Mouse (Mus musculus): ENCODE measurements around the gene Muc13. TPM values are rescaled to one million over a fixed set of nuclear protein-coding genes. Genes with fewer than 3 reads are reported as not detected.

Muc13 gene
- polyA plus RNA-seq, 1 experiment from 2014 or later = 3.2 TPM

GRCm38 (mm10) chr16:33795887-33796286 is 2.0 kb downstream of the Muc13 start:
- no peak overlapping the region for H3K9ac ChIP-seq (ENCODE audit: low read depth, low read length)
- peak overlapping the region; percentile 14; the same call in 1 of the 2 replicates for H3K27ac ChIP-seq (ENCODE audit: low read length)
- no peaks in the 10 kb centered on the region for H3K9me3 ChIP-seq (replicated peaks; ENCODE audit: control insufficient read depth, low read length)
- no peak overlapping the region for H3K4me3 ChIP-seq (ENCODE audit: low read depth, low read length)
- H3K4me2 ChIP-seq (ENCODE audit: low read depth, low read length) = 0 out of 2 replicates have a peak overlapping the region, but pooled peaks have one; percentile 13
- no peaks in the 10 kb centered on the region for H3K27me3 ChIP-seq (ENCODE audit: control insufficient read depth, insufficient read depth, low read depth, low read length)
- no peaks in the 10 kb centered on the region for H3K36me3 ChIP-seq (ENCODE audit: control insufficient read depth, insufficient read depth)
- WGBS (ENCODE audit: insufficient replicate concordance) = 21% methylated on average over 6 of the region's 6 CpGs
- no peak for ATAC-seq (ENCODE audit: low read depth)
- H3K4me1 ChIP-seq (ENCODE audit: control insufficient read depth, low read depth, low read length) = peaks cover 5% of the 10 kb centered on the region

GRCm38 (mm10) chr16:33796756-33797155 is 2.9 kb downstream of the Muc13 start:
- WGBS (ENCODE audit: insufficient replicate concordance) = 37% methylated on average over 3 of the region's 3 CpGs
- Histone ChIP-seq H3K9me3 (replicated peaks; ENCODE audit: control insufficient read depth, low read length) (no peaks in the 10 kb centered on the region), H3K36me3 (ENCODE audit: control insufficient read depth, insufficient read depth) (no peaks in the 10 kb centered on the region), H3K27ac (ENCODE audit: low read length) (no peak overlapping the region), H3K4me3 (ENCODE audit: low read depth, low read length) (no peak overlapping the region), H3K4me2 (ENCODE audit: low read depth, low read length) (no peak overlapping the region), H3K27me3 (ENCODE audit: control insufficient read depth, insufficient read depth, low read depth, low read length) (no peaks in the 10 kb centered on the region), H3K4me1 (ENCODE audit: control insufficient read depth, low read depth, low read length) (peaks cover 5% of the 10 kb centered on the region), H3K9ac (ENCODE audit: low read depth, low read length) (no peak overlapping the region)
- ATAC-seq (ENCODE audit: low read depth) = no peak

- H3K36me3 ChIP-seq (ENCODE audit: control insufficient read depth, insufficient read depth) = no peaks in the 10 kb centered on the region
- peaks cover 5% of the 10 kb centered on the region for H3K4me1 ChIP-seq (ENCODE audit: control insufficient read depth, low read depth, low read length)
- no peaks in the 10 kb centered on the region for H3K27me3 ChIP-seq (ENCODE audit: control insufficient read depth, insufficient read depth, low read depth, low read length)
- ATAC-seq (ENCODE audit: low read depth) = no peak
- H3K9ac ChIP-seq (ENCODE audit: low read depth, low read length) = no peak overlapping the region
- no peak overlapping the region for H3K4me3 ChIP-seq (ENCODE audit: low read depth, low read length)
- no peak overlapping the region for H3K27ac ChIP-seq (ENCODE audit: low read length)
- 28% methylated on average over 5 of the region's 5 CpGs for whole genome bisulfite sequencing (ENCODE audit: insufficient replicate concordance)
- no peaks in the 10 kb centered on the region for H3K9me3 ChIP-seq (replicated peaks; ENCODE audit: control insufficient read depth, low read length)
- no peak overlapping the region for H3K4me2 ChIP-seq (ENCODE audit: low read depth, low read length)
Observed at GRCm38 (mm10) chr16:33797860-33798259, 4.0 kb downstream of the Muc13 start.

- no peak overlapping the region for H3K27ac ChIP-seq (ENCODE audit: low read length)
- H3K9me3 ChIP-seq (replicated peaks; ENCODE audit: control insufficient read depth, low read length) = no peaks in the 10 kb centered on the region
- H3K36me3 ChIP-seq (ENCODE audit: control insufficient read depth, insufficient read depth) = no peaks in the 10 kb centered on the region
- H3K4me3 ChIP-seq (ENCODE audit: low read depth, low read length) = no peak overlapping the region
- H3K27me3 ChIP-seq (ENCODE audit: control insufficient read depth, insufficient read depth, low read depth, low read length) = no peaks in the 10 kb centered on the region
- 68% methylated on average over 3 of the region's 3 CpGs for WGBS (ENCODE audit: insufficient replicate concordance)
- H3K9ac ChIP-seq (ENCODE audit: low read depth, low read length) = no peak overlapping the region
- ATAC-seq (ENCODE audit: low read depth) = no peak
- H3K4me1 ChIP-seq (ENCODE audit: control insufficient read depth, low read depth, low read length) = no peaks in the 10 kb centered on the region
- no peak overlapping the region for H3K4me2 ChIP-seq (ENCODE audit: low read depth, low read length)
Observed at GRCm38 (mm10) chr16:33810002-33810401, 16.2 kb downstream of the Muc13 start.

GRCm38 (mm10) chr16:33818413-33819165 is 24.8 kb downstream of the Muc13 start:
- no peak overlapping the region for H3K4me3 ChIP-seq (ENCODE audit: low read depth, low read length)
- WGBS (ENCODE audit: insufficient replicate concordance) = 70% methylated on average over 7 of the region's 7 CpGs
- ATAC-seq (ENCODE audit: low read depth) = no peak
- no peak overlapping the region for H3K4me2 ChIP-seq (ENCODE audit: low read depth, low read length)
- H3K9me3 ChIP-seq (replicated peaks; ENCODE audit: control insufficient read depth, low read length) = no peaks in the 10 kb centered on the region
- no peaks in the 10 kb centered on the region for H3K27me3 ChIP-seq (ENCODE audit: control insufficient read depth, insufficient read depth, low read depth, low read length)
- no peaks in the 10 kb centered on the region for H3K36me3 ChIP-seq (ENCODE audit: control insufficient read depth, insufficient read depth)
- no peak overlapping the region for H3K27ac ChIP-seq (ENCODE audit: low read length)
- no peaks in the 10 kb centered on the region for H3K4me1 ChIP-seq (ENCODE audit: control insufficient read depth, low read depth, low read length)
- H3K9ac ChIP-seq (ENCODE audit: low read depth, low read length) = no peak overlapping the region

GRCm38 (mm10) chr16:33820269-33821178 is 26.7 kb downstream of the Muc13 start:
- no peak overlapping the region for H3K4me2 ChIP-seq (ENCODE audit: low read depth, low read length)
- H3K27me3 ChIP-seq (ENCODE audit: control insufficient read depth, insufficient read depth, low read depth, low read length) = no peaks in the 10 kb centered on the region
- no peaks in the 10 kb centered on the region for H3K4me1 ChIP-seq (ENCODE audit: control insufficient read depth, low read depth, low read length)
- no peak overlapping the region for H3K27ac ChIP-seq (ENCODE audit: low read length)
- H3K36me3 ChIP-seq (ENCODE audit: control insufficient read depth, insufficient read depth) = no peaks in the 10 kb centered on the region
- H3K9ac ChIP-seq (ENCODE audit: low read depth, low read length) = no peak overlapping the region
- WGBS (ENCODE audit: insufficient replicate concordance) = 18% methylated on average over 17 of the region's 17 CpGs
- no peak for ATAC-seq (ENCODE audit: low read depth)
- no peaks in the 10 kb centered on the region for H3K9me3 ChIP-seq (replicated peaks; ENCODE audit: control insufficient read depth, low read length)
- H3K4me3 ChIP-seq (ENCODE audit: low read depth, low read length) = no peak overlapping the region

DNA sequence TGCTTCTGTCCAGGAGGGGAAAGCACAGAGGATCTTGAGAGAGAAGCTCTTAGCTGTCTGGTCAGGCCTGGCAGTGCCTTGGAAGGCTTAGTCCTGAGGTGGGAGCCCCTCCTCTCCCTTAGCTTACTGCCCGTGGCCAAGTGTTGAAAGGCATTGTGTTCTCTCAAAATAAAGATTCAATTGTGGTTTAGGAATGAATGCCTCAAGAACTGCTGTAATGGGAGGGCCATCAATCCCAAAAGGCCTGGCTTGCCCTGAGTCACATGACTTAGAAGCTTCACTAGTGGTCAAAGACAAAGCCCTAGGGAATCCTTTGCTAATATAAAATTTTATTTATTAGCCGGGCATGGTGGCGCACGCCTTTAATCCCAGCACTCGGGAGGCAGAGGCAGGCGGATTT is 30.8 kb downstream of the Muc13 start:
- Histone ChIP-seq H3K4me2 (ENCODE audit: low read depth, low read length) (no peak overlapping the region), H3K27ac (ENCODE audit: low read length) (no peak overlapping the region), H3K9me3 (replicated peaks; ENCODE audit: control insufficient read depth, low read length) (no peaks in the 10 kb centered on the region), H3K27me3 (ENCODE audit: control insufficient read depth, insufficient read depth, low read depth, low read length) (peaks cover 12% of the 10 kb centered on the region), H3K36me3 (ENCODE audit: control insufficient read depth, insufficient read depth) (no peaks in the 10 kb centered on the region), H3K4me3 (ENCODE audit: low read depth, low read length) (no peak overlapping the region), H3K4me1 (ENCODE audit: control insufficient read depth, low read depth, low read length) (no peaks in the 10 kb centered on the region; the same call in 1 of the 2 replicates), H3K9ac (ENCODE audit: low read depth, low read length) (no peak overlapping the region)
- ATAC-seq (ENCODE audit: low read depth) = no peak
- WGBS (ENCODE audit: insufficient replicate concordance) = 77% methylated on average over 6 of the region's 6 CpGs

DNA sequence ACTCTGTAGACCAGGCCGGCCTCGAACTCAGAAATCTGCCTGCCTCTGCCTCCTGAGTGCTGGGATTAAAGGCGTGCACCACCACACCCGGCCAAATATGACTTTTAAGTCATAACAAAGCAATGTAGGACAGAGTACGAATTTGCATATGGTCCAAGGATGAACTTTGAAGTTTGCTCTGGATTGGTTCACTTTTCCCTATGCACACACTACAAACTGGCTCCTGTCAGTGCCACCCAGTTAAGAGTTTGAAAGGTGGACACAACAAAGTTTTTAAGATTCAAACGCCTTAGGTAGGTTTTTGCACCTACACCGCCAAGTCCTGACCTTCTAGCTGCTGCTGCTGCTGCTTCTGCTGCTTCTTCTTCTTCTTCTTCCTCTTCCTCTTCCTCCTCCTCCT is 34.7 kb downstream of the Muc13 start:
- H3K27me3 ChIP-seq (ENCODE audit: control insufficient read depth, insufficient read depth, low read depth, low read length) = peaks cover 37% of the 10 kb centered on the region
- peaks cover 4% of the 10 kb centered on the region; the same call in 1 of the 2 replicates for H3K4me1 ChIP-seq (ENCODE audit: control insufficient read depth, low read depth, low read length)
- ATAC-seq (ENCODE audit: low read depth) = no peak
- no peaks in the 10 kb centered on the region for H3K36me3 ChIP-seq (ENCODE audit: control insufficient read depth, insufficient read depth)
- no peak overlapping the region for H3K9ac ChIP-seq (ENCODE audit: low read depth, low read length)
- no peak overlapping the region for H3K4me3 ChIP-seq (ENCODE audit: low read depth, low read length)
- no peak overlapping the region for H3K4me2 ChIP-seq (ENCODE audit: low read depth, low read length)
- WGBS (ENCODE audit: insufficient replicate concordance) = 62% methylated on average over 7 of the region's 7 CpGs
- no peaks in the 10 kb centered on the region for H3K9me3 ChIP-seq (replicated peaks; ENCODE audit: control insufficient read depth, low read length)
- no peak overlapping the region for H3K27ac ChIP-seq (ENCODE audit: low read length)

Data from liver, embryonic 16.5 days (tissue).